Mouse (Mus musculus): ENCODE data around the gene Zfr2. TPM values are rescaled to one million over a fixed set of nuclear protein-coding genes. Genes with fewer than 3 reads are reported as not detected.
A peak's percentile ranks its signal among the peaks of the same experiment; 100 is the strongest.
"Not testable (repeated sequence)": the region's sequence is repeated elsewhere in the genome, so short reads cannot be mapped to it uniquely, and the experiment has no call there.

The Zfr2 gene
- total RNA-seq, 2 experiments from 2014 or later: 2.1 to 3.5 TPM

DNA sequence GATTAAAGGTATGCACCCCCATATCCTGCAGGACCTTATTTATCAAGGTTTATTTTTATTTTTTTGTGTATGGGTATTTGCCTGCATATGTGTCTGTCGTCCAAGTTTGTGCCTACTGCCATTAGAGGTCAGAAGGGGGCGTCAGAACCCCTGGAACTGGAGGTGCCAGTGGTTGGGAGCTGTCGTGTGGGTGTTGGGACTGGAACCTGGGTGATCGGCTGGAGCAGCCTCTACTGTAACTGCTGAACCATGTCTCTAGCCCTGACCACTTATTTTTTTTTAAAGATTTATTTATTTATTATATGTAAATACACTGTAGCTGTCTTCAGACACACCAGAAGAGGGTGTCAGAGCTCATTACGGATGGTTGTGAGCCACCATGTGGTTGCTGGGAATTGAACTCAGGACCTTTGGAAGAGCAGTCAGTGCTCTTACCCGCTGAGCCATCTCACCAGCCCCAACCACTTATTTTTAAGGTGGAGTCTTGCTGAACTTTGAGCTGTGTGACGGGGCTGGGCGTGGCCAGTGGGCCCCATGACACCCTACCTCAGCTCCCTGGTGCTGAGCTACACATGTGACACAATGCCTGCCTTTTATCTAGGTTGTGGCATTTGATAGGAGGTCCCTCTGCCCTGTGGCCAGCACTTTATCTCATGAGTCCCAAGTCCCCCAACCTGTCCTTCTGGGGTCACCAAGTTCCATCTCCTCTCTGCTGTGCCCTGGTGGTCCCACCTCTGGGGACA lies 29.8 kb upstream of the Zfr2 start:
- no peak for DNase-seq

DNA sequence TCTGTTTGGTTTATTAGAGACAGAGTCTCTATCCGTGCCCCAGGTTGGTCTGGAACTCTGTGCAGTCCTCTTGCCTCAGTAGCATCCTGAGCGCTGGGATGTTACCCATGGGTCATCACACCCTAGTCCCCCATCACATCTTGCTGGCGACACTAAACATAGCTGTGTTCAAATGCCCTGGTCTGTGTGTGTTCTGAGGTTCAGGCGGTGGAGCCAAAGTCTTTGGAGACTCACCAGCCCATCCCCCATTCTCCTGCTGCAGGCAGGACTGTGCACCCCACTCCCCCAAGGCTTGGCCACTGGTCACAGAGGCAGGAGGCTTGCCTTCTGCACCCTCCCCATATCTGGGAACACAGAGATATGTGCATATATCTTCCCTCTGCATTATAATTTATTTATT lies 28.8 kb upstream of the Zfr2 start:
- no peak for DNase-seq

DNA sequence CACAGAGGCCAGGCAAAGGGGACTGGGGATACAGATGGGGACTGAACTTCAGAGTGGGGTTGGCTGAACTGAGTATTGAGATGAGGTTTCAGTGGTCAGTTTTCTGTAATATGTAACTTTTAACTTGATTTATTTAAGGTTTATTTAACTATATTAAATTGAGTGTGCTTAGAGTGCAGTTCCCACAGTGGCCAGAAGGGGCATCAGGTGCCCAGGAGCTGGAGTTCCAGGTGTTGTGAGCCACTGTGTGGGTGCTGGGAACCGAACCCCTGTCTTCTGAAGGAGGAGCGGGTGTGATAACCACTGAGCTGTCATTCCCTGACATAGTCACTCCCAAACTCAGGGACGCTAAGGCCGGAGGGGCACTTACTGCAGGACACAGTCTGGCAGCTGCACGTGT lies 22.8 kb upstream of the Zfr2 start:
- DNase-seq: peak; percentile 37

GRCm38 (mm10) chr10:81216260-81216659 lies 16.7 kb upstream of the Zfr2 start:
- no peak for DNase-seq

- DNase-seq: no peak
Observed at GRCm38 (mm10) chr10:81216810-81217209, 16.1 kb upstream of the Zfr2 start.

DNA sequence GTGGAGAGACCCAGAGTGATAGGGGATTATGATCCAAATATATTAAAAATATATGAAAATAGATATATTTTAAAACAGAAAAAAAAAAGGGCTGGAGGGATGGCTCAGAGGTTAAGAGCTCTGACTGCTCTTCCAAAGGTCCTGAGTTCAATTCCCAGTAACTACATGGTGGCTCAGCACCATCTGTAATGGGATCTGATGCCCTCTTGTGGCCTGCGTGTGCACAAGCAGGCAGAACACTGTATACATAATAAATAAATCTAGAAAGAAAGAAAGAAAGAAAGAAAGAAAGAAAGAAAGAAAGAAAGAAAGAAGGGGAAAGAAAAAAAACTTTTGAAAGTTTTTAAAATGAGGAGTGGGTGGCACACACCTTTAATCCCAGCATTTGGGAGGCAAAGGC lies 15.7 kb upstream of the Zfr2 start:
- not testable (repeated sequence) for DNase-seq

GRCm38 (mm10) chr10:81217964-81218363 lies 15.0 kb upstream of the Zfr2 start:
- peak; percentile 78 for DNase-seq

- no peak for DNase-seq
Observed at GRCm38 (mm10) chr10:81221402-81222015, 11.4 kb upstream of the Zfr2 start.

- not testable (repeated sequence) for DNase-seq
Observed at GRCm38 (mm10) chr10:81223731-81224130, 9.2 kb upstream of the Zfr2 start.

DNA sequence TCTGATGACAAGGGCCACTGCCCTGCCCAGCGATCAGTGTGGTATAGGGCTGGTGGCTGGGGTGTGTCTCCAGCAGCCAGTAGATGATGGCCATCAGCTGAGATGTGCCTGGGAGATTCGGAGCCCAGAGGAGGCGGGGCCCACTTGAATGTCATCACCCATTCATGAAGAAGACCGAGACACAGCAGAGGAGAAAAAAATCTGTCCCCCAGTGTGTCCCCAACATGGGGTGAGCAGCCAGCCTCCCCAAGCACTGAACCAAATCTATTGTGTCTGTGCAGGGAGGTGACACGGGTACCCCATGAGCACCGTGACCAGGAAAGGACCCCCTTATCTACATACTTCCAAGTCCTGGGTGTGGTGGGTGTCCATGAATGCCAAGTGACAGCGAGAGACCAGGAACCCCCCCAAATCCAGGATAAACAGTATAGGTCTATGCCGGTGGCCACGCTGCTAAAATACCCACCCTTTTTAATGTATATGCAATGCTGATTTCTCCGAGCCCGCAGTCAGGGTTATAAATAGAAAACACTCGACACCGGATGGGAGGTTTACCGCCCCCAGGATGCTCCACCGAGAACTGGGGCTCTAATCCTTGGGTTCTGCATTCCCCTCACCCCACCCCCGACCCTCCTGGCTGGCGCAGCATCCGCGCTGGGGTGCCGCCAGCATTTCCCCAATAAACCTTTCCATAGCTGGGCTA lies 3.1 kb upstream of the Zfr2 start:
- no peak for DNase-seq

GRCm38 (mm10) chr10:81230438-81231332 lies 2.3 kb upstream of the Zfr2 start, which contains the start of gene Atcay:
Gene Atcay, minus strand, starts transcription at chr10:81230833.
- DNase-seq: no peak

DNA sequence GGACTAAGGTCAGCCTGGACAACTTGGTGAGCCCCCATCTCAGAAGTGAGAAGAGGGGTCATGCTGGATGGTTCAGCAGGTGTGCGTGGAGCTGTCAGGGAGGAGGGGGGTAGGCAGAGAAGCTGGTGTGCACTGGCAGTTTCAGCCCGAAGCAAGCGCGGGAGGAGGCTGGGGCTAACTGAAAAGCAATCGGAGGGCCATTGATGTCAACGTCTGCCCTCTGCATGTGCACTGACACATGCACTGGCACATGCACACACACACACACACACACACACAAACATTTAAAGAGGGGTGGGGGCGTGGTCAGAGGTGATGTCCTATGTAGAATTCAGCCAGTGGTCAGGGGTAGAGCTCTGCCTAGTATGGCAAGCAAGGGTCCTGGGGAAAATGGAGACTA lies 1.5 kb upstream of the Zfr2 start:
- no peak for DNase-seq

GRCm38 (mm10) chr10:81233226-81233585 lies 251 bp downstream of the Zfr2 start:
- DNase-seq: no peak

- DNase-seq: no peak
Observed at GRCm38 (mm10) chr10:81234206-81234605, 1.3 kb downstream of the Zfr2 start.

- no peak for DNase-seq
Observed at GRCm38 (mm10) chr10:81236471-81237268, 3.7 kb downstream of the Zfr2 start.

GRCm38 (mm10) chr10:81238618-81239017 lies 5.7 kb downstream of the Zfr2 start:
- DNase-seq: no peak

DNA sequence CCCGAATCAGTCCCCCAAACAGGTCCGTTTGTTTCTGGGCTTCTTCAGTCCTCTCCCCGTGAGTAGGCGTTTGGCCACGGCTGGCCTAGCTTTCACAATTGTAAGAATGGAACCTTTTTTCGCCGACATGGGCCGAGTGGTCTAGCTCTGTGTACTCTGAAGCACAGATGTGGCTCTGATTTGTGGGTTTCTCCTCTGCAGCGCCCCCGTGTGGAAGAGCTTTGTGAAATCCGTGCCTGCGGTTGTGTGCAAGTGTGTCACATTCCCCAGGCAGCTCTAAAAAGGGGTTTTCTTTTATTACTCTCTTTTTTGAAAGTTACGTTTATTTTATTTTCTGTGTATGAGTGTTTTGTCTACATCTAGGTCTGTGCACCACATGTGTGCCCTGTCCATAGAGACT lies 7.9 kb downstream of the Zfr2 start:
- DNase-seq: peak; percentile 63

DNA sequence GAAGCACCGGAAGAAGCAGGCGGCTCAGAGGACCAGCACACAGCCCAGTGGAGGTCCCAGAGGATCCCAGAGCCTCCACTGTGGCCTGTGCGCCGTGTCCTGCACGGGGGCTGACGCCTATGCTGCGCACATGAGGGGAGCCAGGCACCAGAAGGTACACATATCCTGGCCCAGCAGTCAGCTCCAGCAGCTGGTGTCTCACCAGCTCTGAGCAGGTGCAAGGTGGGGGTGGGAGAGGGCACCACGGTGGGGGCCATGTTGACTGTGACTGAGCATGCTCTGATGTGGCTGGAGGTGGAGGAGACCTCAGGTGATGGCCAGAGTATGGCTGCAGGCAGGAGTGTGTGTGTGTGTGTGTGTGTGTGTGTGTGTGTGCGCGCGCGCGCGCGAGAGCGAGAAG lies 9.1 kb downstream of the Zfr2 start:
- DNase-seq: no peak

DNA sequence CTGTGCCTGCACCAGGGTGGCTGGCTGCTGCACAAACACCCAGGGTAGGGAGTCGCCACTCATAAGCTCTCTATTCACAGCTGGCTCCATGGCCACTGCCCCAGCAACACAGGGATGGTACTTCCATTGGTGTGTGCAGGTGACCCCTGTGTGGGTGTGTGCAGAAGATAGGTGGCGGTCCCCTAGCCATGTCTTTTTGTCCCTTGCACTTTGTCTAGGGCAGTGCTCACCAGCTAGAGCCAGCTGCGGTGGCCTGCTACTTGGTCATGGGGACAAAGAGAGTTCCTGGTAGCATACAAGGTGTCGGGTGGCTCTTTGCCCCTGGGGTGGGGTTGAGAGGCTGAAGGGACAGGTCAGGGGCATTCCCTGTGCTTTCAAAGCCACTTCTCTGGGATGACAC lies 11.2 kb downstream of the Zfr2 start:
- no peak for DNase-seq

GRCm38 (mm10) chr10:81244595-81244994 lies 11.6 kb downstream of the Zfr2 start:
- DNase-seq: peak; percentile 89

DNA sequence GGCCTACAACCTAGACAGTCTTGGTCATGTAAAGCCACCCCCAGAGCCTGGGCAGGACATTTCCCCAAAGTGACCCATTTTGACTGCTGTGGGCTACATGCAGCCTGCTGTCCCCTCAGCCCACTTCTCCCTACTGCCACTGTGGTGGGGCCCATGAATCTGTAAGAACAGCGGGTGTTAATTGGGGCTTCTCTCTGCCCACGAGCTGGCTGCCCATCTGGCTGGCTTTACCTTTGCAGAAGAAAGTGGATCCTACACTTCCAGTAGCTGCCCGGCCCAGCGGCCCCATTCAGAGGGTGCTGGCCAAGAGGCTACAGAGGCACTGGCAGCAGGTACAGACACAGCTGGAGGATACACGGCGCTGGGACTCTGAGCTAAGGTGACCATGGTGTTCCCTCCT lies 12.2 kb downstream of the Zfr2 start:
- DNase-seq: no peak

DNA sequence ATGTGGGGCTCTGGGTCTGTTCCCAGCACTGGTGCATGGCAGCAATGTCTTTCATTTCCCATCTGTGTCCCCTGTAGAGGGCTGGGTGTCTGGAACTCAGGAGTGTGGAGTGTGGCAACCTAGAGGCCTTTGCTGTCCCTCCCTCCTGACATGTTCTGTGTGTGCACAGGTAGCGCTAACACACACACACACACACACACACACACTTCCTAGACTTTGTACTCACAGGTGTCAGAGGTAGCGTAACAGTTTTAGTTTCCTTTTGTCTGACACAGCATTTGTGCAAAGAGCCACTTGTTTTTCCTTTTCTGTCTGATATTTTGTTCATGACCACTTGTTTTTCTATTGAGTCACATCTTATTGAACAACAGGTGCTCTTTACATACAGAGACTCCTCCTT lies 14.8 kb downstream of the Zfr2 start:
- DNase-seq: no peak

Measured in gastrocnemius, postnatal 10 days (tissue).